Mouse (Mus musculus) lung, adult 2 months (tissue): Measurements from ENCODE around the gene Scarf1. TPM values are rescaled to one million over a fixed set of nuclear protein-coding genes. Genes with fewer than 3 reads are reported as not detected.

Experiments
- DNase-seq: peaks from one replicate; pipeline ENCODE4 v3.0.0; 2022
- H3K4me1 ChIP-seq: fragments of 200-500 bp; 2 replicates; pipeline ENCODE4 v1.6.1; 2011; ENCODE audit warnings: low read length; ENCODE audit not compliant: control insufficient read depth, insufficient read depth
- H3K4me3 ChIP-seq: fragments of 200-500 bp; replicated peaks from 2 replicates; pipeline ENCODE3; 2011; ENCODE audit warnings: low read depth, mild to moderate bottlenecking, control low read depth, low read length; ENCODE audit errors: extremely low read depth
- CTCF ChIP-seq: fragments of 200-500 bp; IDR thresholded peaks from 2 replicates; pipeline ENCODE4 v1.5.1; 2011; ENCODE audit warnings: mild to moderate bottlenecking, low read length, control low read depth; ENCODE audit not compliant: insufficient read depth
- POLR2A ChIP-seq: fragments of 200-500 bp; IDR thresholded peaks from 2 replicates; pipeline ENCODE4 v1.6.1; 2011; ENCODE audit warnings: low read depth, mild to moderate bottlenecking, control low read depth, low read length, borderline replicate concordance; ENCODE audit errors: extremely low read depth
- WGBS: fragments of 180-500 bp; shearing (Covaris S2); methylation state at CpG from one replicate; pipeline ENCODE4 v1.1.7; 2018; 5-methylcytosine and 5-hydroxymethylcytosine counted together
- polyA plus RNA-seq: library from polyadenylated mRNA; depleted of rRNA; stranded (reverse); fragments of >200 nt; gene quantifications from 2 replicates; pipeline ENCODE4 v1.2.3, GENCODE M21; 2012

Scarf1 gene
- polyA plus RNA-seq, 1 experiment = 50.1 TPM

GRCm38 (mm10) chr11:75529771-75530170 is 16.4 kb downstream of the Scarf1 start:
- 31% methylated on average over 4 of the region's 4 CpGs for WGBS
- Histone ChIP-seq H3K4me1 (peaks cover 9% of the 10 kb centered on the region; the same call in 1 of the 2 replicates), H3K4me3 (no peak overlapping the region)
- TF ChIP-seq POLR2A (no peak), CTCF (no peak)
- DNase-seq = no peak

GRCm38 (mm10) chr11:75530325-75530724 is 17.0 kb downstream of the Scarf1 start:
- DNase-seq = peak; percentile 99
- peaks cover 9% of the 10 kb centered on the region; the same call in 1 of the 2 replicates for H3K4me1 ChIP-seq
- WGBS = 0% methylated on average over 10 of the region's 10 CpGs
- TF ChIP-seq POLR2A (0 out of 2 replicates have a peak, but pooled peaks have one; percentile 12), CTCF (peak; percentile 85)
- peak overlapping the region; percentile 88 for H3K4me3 ChIP-seq

GRCm38 (mm10) chr11:75530845-75531373 is 17.6 kb downstream of the Scarf1 start:
- no peak for TF ChIP-seq CTCF
- TF ChIP-seq POLR2A = no peak
- peaks cover 9% of the 10 kb centered on the region; the same call in 1 of the 2 replicates for H3K4me1 ChIP-seq
- WGBS = under 1% methylated on average over 31 of the region's 31 CpGs
- no peak for DNase-seq
- H3K4me3 ChIP-seq = peak overlapping the region; percentile 88

GRCm38 (mm10) chr11:75531469-75532242 is 18.3 kb downstream of the Scarf1 start, which contains the start of gene Slc43a2:
Slc43a2 (plus strand) TSS chr11:75531694.
- peaks cover 11% of the 10 kb centered on the region for H3K4me1 ChIP-seq
- under 1% methylated on average over 59 of the region's 62 CpGs for WGBS
- no peak for TF ChIP-seq CTCF
- TF ChIP-seq POLR2A = peak; percentile 50; the same call in 1 of the 2 replicates
- peak; percentile 91 for DNase-seq
- peak within 1 kb of the TSS; percentile 98 for H3K4me3 ChIP-seq

- WGBS = 8% methylated on average over 38 of the region's 38 CpGs
- no peak for TF ChIP-seq CTCF
- TF ChIP-seq POLR2A = no peak; the same call in 1 of the 2 replicates
- Histone ChIP-seq H3K4me1 (peaks cover 14% of the 10 kb centered on the region), H3K4me3 (peak overlapping the region; percentile 93)
- no peak for DNase-seq
Measured at GRCm38 (mm10) chr11:75532340-75533277, 19.3 kb downstream of the Scarf1 start.

GRCm38 (mm10) chr11:75533314-75534015 is 20.1 kb downstream of the Scarf1 start:
- WGBS = 47% methylated on average over 6 of the region's 6 CpGs
- peak overlapping the region; percentile 55 for H3K4me3 ChIP-seq
- no peak for DNase-seq
- H3K4me1 ChIP-seq = peaks cover 21% of the 10 kb centered on the region
- no peak for TF ChIP-seq CTCF
- no peak for TF ChIP-seq POLR2A

GRCm38 (mm10) chr11:75534286-75535033 is 21.1 kb downstream of the Scarf1 start:
- DNase-seq = no peak
- H3K4me3 ChIP-seq = no peak overlapping the region
- WGBS = 45% methylated on average over 4 of the region's 4 CpGs
- peaks cover 23% of the 10 kb centered on the region for H3K4me1 ChIP-seq
- TF ChIP-seq CTCF = no peak

GRCm38 (mm10) chr11:75535106-75535795 is 21.9 kb downstream of the Scarf1 start:
- Histone ChIP-seq H3K4me3 (no peak overlapping the region), H3K4me1 (peaks cover 23% of the 10 kb centered on the region)
- TF ChIP-seq POLR2A = no peak
- TF ChIP-seq CTCF = no peak
- no peak for DNase-seq
- WGBS = 49% methylated on average over 13 of the region's 13 CpGs
